Mouse (Mus musculus) granulocyte monocyte progenitor cell, adult 5-6 weeks (primary cell): Measurements from ENCODE around the gene Asgr2. TPM values are rescaled to one million over a fixed set of nuclear protein-coding genes. Genes with fewer than 3 reads are reported as not detected.

ENCODE experiments used
- ATAC-seq: replicated peaks from 2 replicates; pipeline ENCODE4 v1.8.0; 2016; ENCODE audit warnings: mild to moderate bottlenecking, moderate TSS enrichment, inconsistent platforms; ENCODE audit not compliant: poor library complexity, severe bottlenecking
- total RNA-seq, 2 experiments: library from RNA; stranded (forward) in 1 of 2; stranded (reverse) in 1 of 2; fragments of 200-712, 200-1000 nt in 1 of 2; fragments of >200 nt in 1 of 2; fragmentation: Nextera tagmentation in 1 of 2; gene quantifications; 2 replicates each; pipeline ENCODE4 v1.2.3; 2014 to 2017

Gene Asgr2
- 3.9 TPM in 1 of 2 replicates, not detected in the other for total RNA-seq (2014; fragmentation: Nextera tagmentation)
- total RNA-seq (2017), result not detected in 2 replicates

DNA sequence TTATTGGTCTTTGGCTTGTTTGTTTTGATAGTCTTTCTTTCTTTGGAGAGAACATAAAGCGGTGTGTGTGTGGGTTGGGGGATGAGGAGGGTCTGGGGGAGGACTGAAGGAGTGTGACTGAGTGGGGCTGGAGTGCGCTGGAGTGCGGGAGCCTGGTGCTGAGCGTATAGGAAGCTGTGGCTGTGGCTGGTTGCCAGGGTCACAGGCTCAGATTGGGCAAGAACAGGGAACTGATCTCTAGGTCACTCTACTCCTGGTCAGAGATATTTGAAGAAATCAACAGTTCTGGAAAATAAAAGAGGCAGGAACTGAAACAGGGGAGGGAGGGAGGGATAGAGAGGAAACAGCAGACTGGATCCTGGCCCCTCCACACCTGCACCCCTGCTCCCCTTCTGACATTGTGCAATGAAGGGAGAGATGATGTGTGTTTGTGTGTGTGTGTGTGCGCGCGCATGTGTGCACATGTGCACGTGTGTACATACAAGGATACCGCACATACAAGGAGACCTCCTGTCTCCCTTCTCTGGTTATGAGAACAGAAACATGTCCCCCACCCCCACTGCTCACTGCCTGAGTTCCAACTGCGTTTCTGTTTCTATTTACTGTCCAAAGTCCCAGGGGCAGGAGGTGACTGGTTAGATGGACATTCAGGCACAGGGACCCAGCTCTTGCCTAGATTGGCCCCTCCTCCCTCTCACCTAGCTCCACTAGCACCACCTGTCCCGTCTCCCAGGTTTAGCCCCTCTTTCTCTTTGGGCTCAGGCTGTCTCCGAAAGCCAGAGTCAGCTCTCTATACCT lies at the start of gene Asgr2:
TSS of gene Asgr2 (plus strand) at position 659 of the 798 bp plus-strand sequence.
- peak; percentile 88 for ATAC-seq

DNA sequence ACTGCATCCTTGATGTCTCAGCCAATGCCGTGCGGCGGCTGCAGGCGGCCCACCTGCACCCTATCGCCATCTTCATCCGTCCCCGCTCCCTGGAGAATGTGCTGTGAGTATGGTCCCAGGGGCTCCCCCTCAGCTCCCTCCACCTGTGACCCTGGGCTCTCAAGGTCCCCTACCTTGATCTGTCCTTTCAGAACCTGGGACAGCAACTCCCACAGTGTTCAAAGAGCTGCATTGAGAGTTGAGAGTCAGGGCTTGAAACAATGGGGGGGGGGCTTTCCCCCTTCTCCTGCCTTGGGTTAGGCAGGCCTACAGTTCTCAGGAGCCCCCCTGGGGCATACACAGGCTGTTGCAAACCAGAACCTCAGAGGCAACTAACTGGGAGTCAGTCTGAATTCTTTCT lies 48.8 kb upstream of the Asgr2 start:
- no peak for ATAC-seq

DNA sequence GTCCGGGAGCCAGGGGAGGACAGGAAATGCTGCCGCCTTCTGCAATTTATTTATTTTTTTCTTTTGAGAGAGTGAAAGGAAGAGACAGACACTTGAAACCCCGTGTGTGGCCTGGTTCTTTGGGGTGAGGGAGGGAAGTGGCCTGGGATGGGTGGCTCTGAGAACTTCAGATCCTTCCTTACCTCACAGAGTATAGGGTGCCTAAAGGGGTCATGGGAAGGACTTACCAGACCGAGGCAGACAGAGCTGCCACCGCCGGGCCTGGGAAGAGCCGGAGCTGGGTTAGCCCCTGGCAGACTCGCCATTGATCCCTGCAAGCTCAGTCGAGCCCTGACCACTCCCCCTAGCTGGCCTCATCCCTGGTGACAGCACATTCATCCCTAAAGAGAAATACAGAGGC lies 47.0 kb upstream of the Asgr2 start:
- ATAC-seq, result no peak

DNA sequence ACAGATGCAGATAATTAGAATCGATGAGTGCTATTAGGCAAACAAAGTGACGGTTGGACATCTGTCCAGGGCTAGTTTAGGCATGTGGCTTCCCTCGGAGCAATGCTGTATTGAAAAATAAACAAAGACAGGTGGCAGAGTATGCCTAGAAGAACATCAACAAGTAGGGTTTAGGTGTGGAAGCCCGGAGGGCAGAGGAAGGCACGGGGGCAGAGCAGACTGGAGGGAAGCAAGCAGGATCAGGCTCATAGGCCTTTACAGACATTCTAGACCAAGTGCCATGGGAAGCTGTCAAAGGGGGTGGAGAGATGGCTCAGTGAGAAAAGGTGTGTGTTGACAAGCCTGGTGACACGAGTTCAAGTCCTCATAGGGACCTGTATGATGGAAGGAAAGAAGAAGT lies 43.1 kb upstream of the Asgr2 start:
- no peak for ATAC-seq

DNA sequence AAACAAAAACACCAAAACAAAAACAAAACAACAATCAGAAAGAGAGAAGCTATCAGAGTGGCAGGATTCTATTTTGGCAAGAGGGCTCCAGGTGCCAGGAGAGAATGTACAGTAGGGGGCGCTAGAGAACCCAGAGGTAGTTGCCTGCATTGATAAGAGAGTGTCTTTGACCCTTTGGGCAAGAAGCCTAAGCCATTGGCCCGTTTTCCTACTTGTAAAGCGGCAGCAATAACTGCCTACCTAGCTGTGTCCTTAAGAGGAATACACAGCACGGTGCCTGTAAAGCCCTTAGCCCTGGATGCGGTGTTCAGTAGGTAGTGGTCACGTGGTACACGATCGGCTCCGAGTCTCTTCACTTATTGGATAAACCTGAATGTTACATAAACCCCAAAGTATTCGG lies 42.6 kb upstream of the Asgr2 start:
- ATAC-seq, result no peak

DNA sequence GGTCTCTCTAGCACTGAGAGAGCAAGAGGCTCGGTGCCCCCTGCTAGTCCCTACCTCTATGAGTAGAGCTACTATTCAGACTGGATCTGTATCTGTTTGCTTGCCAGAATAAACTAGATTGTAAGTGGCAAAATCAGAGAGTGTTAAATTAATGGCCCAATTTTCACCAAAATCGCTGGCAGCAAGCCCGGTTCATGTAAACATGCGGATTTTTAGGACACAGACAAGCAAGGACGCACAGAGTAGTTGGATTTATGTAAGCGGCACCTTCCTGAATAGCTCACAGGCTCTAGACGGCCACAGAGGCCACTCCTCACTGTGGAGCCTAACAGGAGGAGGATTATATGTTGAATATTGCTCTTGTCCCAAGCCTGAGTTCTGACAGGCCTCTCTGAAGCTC lies 39.3 kb upstream of the Asgr2 start:
- ATAC-seq, result no peak

DNA sequence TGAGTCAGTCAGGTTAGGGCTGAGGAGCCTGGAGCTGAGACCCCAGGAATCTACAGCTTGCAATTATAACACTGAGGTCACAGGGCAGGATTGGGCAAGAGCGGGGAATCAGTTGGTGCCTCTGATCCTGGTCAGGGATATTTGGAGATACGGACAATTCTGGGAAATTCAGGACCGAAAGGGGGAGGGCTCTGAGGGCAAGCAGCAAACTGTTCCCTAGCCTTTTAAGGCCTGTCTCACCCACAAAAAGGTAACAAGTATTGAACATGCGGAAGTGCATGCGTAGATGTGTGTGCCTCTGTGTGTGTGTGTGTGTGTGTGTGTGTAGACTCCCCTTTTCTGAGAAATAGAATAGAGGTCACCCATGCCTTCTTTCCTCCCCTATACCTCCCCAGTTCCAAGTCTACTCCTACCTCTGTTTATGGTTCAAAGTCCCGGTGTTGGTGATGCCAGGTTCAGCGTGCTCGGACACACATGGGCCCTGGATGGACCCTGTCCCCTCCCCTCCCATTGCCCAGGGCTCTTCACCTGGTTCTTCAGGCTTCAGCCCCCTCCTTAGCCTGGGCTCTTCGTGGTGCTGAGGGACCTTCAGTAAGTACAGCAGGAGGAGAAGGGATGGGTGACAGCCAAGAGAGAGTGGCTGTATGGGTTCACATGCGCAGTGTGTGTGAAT lies 38.4 kb upstream of the Asgr2 start, which contains the start of gene Asgr1:
TSS of gene Asgr1 (plus strand) at position 188 of the 673 bp plus-strand sequence.
- ATAC-seq, result no peak

DNA sequence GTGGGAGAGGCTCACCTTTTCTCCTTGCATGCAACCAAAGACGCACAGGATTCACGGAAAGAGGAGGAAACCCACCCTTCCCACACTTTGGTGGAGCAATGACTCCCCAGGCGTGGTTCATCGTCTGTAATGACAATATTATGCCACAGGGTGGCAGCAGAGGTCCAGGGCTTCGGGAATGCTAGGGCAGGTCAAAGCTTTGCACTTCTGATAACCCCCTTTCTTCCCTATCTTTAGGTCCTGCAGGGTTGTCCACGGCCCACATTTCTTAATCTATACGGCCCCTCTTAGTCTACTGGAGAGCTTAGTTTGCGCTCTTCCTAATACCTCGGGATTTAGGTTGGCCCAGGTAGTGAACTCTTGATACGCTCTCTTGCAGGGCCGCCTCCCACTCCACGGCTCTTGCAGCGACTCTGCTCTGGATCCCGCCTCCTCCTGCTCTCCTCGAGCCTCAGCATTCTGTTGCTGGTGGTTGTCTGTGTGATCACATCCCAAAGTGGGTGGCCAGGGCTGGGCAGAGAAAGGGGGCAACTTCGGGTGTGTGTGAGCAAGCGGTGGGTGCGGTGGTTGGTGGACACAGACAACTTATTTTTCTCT lies 36.7 kb upstream of the Asgr2 start:
- ATAC-seq, result peak; percentile 87

DNA sequence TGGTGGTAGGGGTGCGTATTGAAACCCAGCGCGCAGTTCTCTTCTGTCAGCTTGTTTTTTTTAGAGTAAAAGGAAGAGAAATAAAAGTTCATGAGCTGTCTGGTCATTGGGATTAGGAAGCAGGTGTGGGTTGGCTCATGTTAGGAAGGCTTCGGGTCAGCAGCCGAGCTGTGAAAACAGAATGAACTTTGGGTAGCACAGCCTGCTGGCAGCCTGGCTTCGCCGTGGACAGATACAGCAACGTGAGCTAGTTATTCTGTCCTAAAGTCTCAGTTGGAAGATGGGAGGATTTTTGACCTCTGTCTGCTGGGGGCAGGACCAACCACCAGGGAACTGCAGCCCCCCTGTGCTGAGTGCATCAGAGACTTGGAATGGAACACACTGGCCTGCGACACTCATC lies 34.6 kb upstream of the Asgr2 start:
- no peak for ATAC-seq

DNA sequence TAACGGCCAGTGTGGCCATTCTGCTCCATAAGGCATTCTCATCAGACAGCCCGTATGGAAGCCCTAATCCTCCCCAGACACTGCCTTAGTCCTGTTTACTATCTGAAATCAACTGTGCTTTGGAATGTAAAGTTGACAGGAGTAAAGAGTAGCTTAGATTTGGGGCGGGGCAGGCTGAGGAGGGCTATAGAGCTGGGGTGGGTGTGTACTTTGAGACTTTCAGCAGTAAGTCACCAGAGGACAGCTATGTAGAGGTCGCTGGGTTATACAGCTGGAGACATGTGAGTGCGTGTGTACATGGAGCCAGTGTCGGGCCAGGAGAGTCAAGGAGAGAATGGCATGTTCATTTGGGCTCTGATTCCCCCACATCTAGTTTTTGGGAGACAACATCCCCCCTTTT lies 32.5 kb upstream of the Asgr2 start:
- no peak for ATAC-seq

DNA sequence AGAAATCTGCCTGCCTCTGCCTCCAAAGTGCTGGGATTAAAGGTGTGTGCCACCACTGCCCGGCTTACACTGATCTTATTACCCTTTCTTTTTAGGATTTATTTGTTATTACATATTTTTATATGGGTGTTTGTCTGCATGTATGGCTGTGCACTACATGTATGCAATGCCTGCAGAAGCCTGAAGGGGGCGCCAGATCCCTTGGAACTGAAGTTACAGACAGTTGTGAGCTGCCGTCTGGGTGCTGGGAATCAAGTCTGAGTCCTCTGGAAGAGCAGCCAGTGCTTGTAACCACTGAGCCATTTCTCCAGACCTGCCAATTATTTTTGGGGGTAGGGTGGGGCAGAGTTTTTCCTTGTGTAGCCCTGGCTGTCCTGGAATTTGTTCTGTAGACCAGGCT lies 29.4 kb upstream of the Asgr2 start:
- no peak for ATAC-seq

DNA sequence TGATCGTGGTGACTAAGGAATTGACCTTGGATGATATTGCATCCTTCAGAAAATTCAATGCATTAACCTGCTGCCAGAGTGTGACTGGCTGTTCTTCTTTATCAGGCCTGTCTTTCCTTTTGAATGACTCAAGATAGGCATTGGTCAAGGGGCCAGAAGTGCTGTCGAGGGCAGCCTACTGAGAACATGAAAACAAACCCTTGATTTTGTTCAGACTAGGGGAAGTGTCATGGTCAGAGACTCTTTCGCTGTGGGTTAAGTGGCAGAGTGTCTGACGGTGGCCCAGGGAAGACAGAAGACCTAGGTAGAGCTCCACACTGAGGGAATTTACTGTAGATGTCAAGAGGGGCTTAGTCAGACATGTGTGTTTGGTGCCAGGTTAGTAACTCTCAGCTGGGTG lies 25.7 kb upstream of the Asgr2 start:
- ATAC-seq, result no peak

DNA sequence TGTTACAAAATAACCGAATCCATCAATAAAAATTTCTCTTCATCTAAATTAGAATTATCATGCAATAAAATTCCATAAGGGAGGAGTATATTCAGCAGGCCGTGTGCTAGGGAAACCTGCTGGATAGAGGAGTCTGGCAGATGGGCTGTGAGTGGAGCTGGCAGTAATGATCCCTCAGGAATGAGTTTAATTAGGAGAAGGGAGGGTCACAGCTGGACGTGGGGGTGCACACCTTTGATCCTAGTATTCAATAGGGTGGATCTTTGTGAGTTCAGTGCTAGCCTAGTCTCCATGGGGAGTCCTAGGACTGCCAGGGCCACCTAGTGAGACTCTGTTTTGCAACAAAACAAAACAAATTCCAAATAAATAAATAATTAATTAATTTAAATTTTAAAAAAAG lies 24.2 kb upstream of the Asgr2 start:
- no peak for ATAC-seq

DNA sequence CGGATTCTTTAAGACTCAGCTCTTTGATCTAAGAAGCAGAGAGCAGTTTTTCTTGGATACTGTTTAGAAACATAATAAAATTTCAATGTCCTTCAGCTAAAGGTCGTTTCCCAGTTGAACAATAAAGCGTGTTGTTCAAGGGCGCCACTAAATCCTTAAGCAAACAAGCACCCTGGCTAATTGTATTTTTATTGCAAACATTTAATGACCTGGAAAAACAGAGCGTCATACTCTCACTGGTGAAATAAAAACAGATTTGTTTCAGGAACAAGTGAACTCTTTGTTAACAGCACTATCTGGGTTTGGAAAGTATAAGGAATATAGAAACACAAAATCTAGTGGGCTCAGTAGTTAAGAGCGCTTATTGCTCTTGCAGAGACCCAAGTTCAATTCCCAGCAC lies 22.4 kb upstream of the Asgr2 start:
- no peak for ATAC-seq

DNA sequence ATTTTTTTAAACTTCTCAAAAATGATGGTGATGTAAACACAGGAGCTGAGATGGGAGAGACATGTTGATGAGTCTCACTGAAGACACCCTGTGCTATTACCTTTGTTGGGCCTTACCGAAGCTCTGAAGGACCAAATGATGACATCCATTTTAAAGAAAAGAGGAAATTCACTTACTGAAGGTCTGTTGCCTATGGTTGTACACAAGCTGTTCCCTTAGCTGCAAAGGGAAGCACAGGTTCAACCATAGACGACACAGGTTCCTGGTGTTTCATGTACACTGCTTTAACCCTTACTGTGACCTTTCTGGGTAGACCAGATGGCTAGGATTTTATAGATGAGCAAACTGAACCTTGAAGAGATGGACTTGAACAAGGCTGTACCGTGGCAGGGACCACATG lies 21.8 kb upstream of the Asgr2 start:
- peak; percentile 52 for ATAC-seq

DNA sequence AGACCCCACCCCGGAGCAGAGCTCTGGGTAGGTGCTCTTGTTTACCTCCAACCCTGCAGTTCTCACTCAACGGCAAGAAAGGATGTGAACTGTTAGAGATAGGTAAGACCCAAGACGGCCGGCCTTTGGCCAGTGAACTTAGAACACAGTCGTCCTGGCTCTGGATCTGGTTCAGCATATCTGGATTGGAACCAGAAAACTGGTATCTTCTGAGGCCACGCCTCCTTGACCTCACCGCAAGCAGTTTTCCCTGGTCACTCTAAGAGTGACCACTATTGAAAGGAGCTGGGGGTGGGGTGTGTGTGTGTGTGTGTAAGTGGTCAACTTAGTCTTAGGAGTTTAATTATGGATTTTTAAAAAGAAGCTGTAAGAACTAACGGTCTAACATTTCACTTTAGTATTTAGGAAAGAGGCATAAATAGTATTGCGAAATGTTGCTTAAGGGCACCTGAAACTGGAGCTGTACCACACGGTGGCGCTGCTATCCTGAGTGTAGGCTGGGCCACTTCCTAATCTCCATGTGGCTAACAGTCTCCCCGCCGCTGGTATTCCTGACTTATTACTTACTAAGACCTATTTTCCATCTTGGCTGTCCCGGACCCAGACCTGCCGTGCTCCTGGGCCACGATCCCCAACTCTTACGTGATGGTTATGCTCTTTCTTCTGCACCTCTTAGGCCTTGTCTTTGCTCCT lies 17.9 kb upstream of the Asgr2 start:
- peak; percentile 64 for ATAC-seq

DNA sequence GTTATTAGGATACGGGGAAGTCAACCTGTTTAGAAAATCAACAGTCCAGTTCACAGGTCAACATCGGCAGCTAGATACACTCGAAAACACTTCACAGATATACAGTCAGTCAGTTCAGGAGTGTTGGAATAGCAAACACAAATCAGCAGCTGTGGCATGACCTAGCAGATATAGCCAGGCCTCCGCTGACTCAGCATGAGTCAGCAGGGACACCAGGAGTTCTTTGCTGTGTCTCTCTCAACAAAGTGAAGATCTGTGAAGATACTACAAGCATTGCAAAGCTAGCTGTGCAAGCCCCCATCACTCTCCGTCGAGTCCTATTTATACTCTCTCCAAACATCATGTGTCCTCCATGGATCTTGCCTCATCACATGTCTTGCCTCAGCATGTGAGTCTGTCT lies 16.9 kb upstream of the Asgr2 start:
- ATAC-seq, result no peak

DNA sequence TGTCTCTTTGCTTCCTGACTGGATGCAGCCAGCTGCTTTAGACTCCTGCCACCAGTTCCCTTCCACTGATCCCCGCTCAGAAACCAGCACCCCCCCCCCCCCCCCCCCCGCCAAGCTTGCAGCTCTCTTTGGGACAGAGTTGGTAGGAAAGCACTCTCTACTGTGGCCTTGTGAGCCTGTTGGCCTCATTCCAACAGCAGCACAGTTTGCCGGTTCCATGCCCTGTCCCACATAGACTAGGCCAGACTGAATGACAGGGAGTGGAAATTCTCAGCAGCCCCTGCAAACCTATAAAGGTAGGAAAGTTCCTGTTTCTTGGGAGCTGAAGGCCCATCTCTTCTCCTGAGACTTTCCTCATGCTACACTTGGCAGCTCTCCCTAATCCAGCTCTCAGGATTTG lies 15.0 kb upstream of the Asgr2 start:
- no peak for ATAC-seq

DNA sequence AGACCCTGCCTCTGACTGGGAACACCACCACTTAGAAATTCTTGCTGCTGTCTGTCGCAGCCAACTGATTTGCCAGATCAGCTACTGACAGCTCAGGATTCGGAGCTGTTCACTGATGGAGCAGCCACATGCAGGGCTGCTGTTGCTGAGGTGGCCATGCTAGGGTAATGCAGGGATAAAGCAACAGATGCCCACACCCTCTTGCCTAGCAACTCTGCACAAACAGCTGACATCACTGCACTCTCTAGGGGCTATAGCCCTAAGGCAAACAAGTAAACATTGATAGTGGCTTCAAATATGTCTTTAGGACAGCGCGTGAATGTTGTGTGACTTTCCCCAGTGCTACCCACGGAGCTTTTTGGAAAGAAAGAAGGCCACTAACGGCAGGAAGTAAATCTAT lies 13.3 kb upstream of the Asgr2 start:
- no peak for ATAC-seq

DNA sequence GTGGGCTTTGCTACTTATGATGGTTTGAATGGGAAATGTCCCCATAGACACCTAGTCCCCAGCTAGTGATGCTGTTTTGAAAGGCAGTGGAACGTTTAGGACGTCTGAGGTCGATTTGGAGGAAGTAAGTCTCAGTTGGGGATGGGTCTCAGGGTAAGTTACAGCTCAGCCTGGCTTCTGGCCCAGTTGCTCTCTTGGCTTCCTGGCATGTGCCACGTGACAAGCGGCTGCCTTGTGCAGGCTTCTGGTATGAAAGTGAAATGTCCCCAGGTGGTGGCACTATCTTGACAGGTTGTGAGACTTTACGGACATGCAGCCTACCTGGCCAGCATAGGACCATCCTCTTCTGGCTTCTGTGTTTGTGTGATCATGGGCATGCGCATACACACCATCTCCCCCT lies 12.5 kb upstream of the Asgr2 start:
- peak; percentile 70 for ATAC-seq
